Mouse (Mus musculus): Measurements from ENCODE around the gene Rab17.

Rab17 gene

DNA sequence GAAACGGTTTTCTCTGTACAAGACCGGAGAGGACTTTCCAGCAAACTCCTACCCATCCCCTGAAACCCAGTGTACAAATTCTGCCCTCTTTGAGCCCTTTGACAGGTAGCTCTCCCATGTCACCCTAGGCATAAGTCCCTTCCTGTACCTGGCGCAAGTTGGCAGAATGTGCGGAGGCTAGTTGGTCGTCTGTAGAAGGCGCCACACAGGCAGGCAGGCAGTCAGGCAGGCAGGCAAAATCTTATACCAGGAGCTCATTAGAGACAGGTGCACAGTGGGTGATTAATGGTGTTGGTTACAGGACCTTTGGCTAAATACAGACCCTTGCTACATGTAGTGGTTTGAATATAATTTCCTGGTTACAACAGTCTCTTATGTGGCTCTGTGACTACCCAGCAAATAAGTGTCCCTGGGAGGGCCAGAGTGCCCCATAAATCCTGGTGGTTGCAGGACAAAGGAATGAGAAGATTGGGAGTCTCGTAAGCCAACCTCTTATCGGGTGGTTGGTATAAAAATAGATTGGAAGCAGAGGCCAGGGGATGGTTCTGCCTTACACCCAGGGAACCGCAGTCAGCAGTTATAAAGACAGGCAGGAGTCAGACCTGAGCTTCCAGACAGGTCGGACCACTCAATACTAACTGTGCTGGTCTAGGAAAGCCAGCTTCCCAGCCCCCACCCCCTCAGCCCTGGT lies 30.6 kb upstream of the Rab17 start:
- peaks cover 63% of the 10 kb centered on the region for H3K27me3 ChIP-seq (ENCODE audit: insufficient read depth, low read length)
- H3K4me3 ChIP-seq (replicated peaks; ENCODE audit: low read length): no peak overlapping the region
- no peaks in the 10 kb centered on the region for H3K36me3 ChIP-seq (ENCODE audit: insufficient read depth, low read length)
- H3K4me1 ChIP-seq (replicated peaks; ENCODE audit: low read depth, low read length): peaks cover 5% of the 10 kb centered on the region; the same call in 1 of the 2 replicates
- peaks cover 27% of the 10 kb centered on the region for H3K9me3 ChIP-seq (ENCODE audit: low read length)
- TF ChIP-seq CTCF (conservative IDR thresholded peaks at IDR 0.05; ENCODE audit: low read length): no peak
- no peak for TF ChIP-seq NANOG (IDR thresholded peaks at IDR 0.05; ENCODE audit: borderline replicate concordance, low read length)
- no peak for TF ChIP-seq POU5F1 (IDR thresholded peaks at IDR 0.05; ENCODE audit: borderline replicate concordance, low read length)

DNA sequence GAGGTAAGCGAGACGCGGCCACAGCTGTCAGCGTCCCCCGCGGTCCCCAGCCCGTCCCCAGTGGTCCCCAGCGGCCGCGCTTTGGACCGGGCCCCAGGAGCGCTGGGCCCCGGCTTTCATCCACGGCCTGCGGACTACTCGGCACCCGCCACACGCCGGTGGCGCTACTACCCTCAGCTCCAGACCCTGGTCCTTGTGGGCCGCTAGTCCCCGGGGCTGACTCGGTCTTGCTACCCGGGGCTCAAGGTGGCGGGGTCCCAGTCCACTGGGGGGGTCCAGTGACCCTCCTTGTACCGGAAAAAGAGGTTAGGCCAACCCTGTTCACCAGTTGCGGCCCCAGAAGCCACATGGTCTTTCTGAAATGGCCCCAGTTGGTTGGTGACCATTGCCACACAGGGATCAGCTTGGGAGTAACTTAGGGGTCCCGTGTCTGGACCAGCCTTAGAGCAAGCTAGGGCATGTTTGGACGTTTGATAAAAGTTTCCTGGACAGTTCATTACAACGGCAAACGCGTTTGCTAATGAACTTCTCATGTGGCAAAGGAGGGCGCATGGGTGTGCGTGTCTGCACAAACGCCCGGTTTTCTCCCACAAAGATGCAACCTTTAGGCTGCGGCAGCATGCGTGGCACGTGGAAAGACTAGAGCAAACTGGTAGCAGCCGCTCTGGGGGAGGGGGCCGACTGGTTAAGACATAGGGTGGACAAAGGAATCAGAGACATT lies 29.6 kb upstream of the Rab17 start:
- Histone ChIP-seq H3K4me1 (replicated peaks; ENCODE audit: low read depth, low read length) (peaks cover 5% of the 10 kb centered on the region; the same call in 1 of the 2 replicates), H3K9me3 (ENCODE audit: low read length) (peaks cover 27% of the 10 kb centered on the region), H3K27me3 (ENCODE audit: insufficient read depth, low read length) (peaks cover 63% of the 10 kb centered on the region), H3K36me3 (ENCODE audit: insufficient read depth, low read length) (no peaks in the 10 kb centered on the region), H3K4me3 (replicated peaks; ENCODE audit: low read length) (peak overlapping the region; percentile 78)
- TF ChIP-seq CTCF (conservative IDR thresholded peaks at IDR 0.05; ENCODE audit: low read length) (no peak), POU5F1 (IDR thresholded peaks at IDR 0.05; ENCODE audit: borderline replicate concordance, low read length) (no peak), NANOG (IDR thresholded peaks at IDR 0.05; ENCODE audit: borderline replicate concordance, low read length) (no peak)

DNA sequence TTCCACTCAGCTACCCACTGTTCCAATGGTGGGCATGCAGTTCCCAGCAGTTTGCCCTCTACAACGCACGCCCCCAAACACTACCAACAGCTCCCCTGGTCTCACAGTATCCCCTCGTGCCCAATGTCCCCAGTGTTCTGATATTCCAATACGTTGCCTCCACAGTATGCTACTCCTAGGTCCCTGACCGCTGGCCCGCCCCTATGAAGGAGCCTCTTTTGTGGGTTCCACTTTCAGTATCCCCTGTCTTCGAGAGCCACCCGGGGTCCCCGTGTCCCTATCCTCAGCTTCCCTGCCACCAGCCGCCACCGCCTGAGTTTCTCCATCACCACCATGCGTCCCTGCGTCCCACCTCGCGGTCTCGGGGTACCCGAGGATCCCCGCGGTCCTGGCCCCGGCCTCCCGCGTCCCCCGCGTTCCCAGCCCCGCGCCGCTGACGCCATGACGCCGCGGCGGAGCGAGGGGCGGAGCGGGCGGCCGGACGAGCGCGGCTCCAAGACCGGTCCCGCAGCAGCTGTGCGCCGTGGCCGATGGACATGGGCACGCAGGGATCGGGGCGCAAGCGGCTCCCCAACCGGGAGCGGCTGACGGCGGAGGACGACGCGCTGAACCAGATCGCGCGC lies 28.9 kb upstream of the Rab17 start, which contains the start of gene Lrrfip1:
Gene Lrrfip1, plus strand, starts transcription at position 470 of the 623 bp plus-strand sequence.
- no peak for TF ChIP-seq CTCF (conservative IDR thresholded peaks at IDR 0.05; ENCODE audit: low read length)
- TF ChIP-seq POU5F1 (IDR thresholded peaks at IDR 0.05; ENCODE audit: borderline replicate concordance, low read length): no peak
- TF ChIP-seq NANOG (IDR thresholded peaks at IDR 0.05; ENCODE audit: borderline replicate concordance, low read length): no peak
- peaks cover 27% of the 10 kb centered on the region for H3K9me3 ChIP-seq (ENCODE audit: low read length)
- no peaks in the 10 kb centered on the region for H3K36me3 ChIP-seq (ENCODE audit: insufficient read depth, low read length)
- peak within 1 kb of the TSS; percentile 78 for H3K4me3 ChIP-seq (replicated peaks; ENCODE audit: low read length)
- peaks cover 5% of the 10 kb centered on the region; the same call in 1 of the 2 replicates for H3K4me1 ChIP-seq (replicated peaks; ENCODE audit: low read depth, low read length)
- H3K27me3 ChIP-seq (ENCODE audit: insufficient read depth, low read length): peaks cover 63% of the 10 kb centered on the region

DNA sequence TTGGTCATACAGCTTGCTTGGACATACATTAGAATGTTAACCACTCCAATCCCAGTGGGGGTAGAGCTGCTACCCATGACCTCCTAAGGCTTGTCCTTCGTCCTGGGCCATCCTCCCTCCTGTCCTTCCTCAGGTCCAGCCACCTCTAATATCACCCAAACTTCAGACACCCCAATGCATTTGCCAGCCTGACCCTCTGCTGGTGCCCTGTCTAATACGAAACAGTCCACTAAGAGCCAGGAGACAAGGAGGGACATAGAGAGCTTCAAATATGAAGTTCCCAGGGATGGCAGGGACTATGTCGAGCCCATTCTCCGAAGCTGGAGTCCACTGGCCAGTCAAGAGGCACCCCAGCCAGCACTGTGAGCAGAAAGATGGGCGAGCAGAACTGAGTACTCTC lies 28.2 kb upstream of the Rab17 start:
- no peaks in the 10 kb centered on the region for H3K36me3 ChIP-seq (ENCODE audit: insufficient read depth, low read length)
- peaks cover 27% of the 10 kb centered on the region for H3K9me3 ChIP-seq (ENCODE audit: low read length)
- H3K4me1 ChIP-seq (replicated peaks; ENCODE audit: low read depth, low read length): peaks cover 5% of the 10 kb centered on the region; the same call in 1 of the 2 replicates
- peaks cover 60% of the 10 kb centered on the region for H3K27me3 ChIP-seq (ENCODE audit: insufficient read depth, low read length)
- TF ChIP-seq POU5F1 (IDR thresholded peaks at IDR 0.05; ENCODE audit: borderline replicate concordance, low read length): no peak
- TF ChIP-seq NANOG (IDR thresholded peaks at IDR 0.05; ENCODE audit: borderline replicate concordance, low read length): no peak
- TF ChIP-seq CTCF (conservative IDR thresholded peaks at IDR 0.05; ENCODE audit: low read length): no peak
- H3K4me3 ChIP-seq (replicated peaks; ENCODE audit: low read length): no peak overlapping the region

DNA sequence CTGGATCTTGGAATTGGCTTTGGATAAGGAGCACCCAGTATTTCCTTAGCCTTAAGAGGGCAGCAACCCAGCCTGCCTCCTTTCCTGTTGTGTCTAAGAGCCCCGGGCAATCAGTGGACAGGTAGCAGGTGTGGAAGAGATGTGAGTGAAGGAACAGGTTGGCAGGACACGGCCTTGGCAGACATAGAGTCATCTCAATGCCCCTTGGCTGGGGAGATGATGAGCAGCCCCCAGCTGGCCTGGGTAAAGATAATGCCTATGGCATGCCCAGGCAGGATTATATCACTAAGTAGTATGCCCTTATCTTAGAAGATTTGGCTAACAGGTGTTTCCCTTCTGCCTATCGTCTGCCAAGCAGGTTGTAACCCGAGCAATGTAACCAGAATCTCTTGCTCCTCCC lies 27.7 kb upstream of the Rab17 start:
- Histone ChIP-seq H3K9me3 (ENCODE audit: low read length) (peaks cover 27% of the 10 kb centered on the region), H3K27me3 (ENCODE audit: insufficient read depth, low read length) (peaks cover 59% of the 10 kb centered on the region), H3K4me3 (replicated peaks; ENCODE audit: low read length) (no peak overlapping the region), H3K36me3 (ENCODE audit: insufficient read depth, low read length) (no peaks in the 10 kb centered on the region), H3K4me1 (replicated peaks; ENCODE audit: low read depth, low read length) (peaks cover 5% of the 10 kb centered on the region; the same call in 1 of the 2 replicates)
- TF ChIP-seq POU5F1 (IDR thresholded peaks at IDR 0.05; ENCODE audit: borderline replicate concordance, low read length): no peak

DNA sequence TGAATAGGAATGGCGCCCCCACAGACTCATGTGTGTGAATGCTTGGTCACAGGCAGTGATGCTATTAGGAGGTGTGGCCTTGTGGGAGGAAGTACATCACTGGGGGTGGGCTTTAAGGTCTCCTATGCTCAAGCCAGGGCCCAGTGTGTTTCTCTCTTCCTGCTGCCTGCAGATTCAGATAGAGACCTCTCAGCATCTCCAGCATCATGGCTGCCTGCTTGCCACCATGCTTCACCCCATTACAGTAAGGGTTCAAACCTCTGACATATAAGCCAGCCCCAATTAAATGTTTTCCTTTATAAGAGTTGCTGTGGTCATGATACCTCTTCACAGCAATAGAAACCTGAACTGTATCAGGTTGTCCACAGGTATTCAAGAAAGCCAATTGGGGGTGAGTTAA lies 26.5 kb upstream of the Rab17 start:
- Histone ChIP-seq H3K4me1 (replicated peaks; ENCODE audit: low read depth, low read length) (peaks cover 5% of the 10 kb centered on the region; the same call in 1 of the 2 replicates), H3K27me3 (ENCODE audit: insufficient read depth, low read length) (peaks cover 47% of the 10 kb centered on the region), H3K4me3 (replicated peaks; ENCODE audit: low read length) (no peak overlapping the region), H3K36me3 (ENCODE audit: insufficient read depth, low read length) (no peaks in the 10 kb centered on the region), H3K9me3 (ENCODE audit: low read length) (peaks cover 24% of the 10 kb centered on the region)
- no peak for TF ChIP-seq CTCF (conservative IDR thresholded peaks at IDR 0.05; ENCODE audit: low read length)

DNA sequence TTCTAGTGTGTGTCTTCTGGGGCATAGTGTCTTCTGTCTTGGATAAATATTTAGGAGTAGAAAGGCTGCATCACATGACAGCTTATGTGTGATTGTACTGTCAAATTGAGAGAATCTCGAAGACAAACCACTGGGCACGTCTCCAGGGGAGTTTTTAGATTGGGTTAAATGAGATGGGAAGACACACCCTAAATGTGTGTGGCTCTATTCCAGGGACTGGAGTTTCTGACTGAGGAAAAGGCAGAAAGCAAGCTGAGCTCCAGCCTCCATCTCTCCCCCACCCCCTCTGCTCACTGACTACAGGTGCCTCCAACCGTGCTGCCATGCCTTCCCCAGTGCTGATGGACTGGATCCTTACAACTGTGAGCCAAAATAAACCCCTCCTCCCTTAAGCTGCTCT lies 11.9 kb upstream of the Rab17 start:
- Histone ChIP-seq H3K4me3 (replicated peaks; ENCODE audit: low read length) (no peak overlapping the region), H3K4me1 (replicated peaks; ENCODE audit: low read depth, low read length) (no peaks in the 10 kb centered on the region), H3K9me3 (ENCODE audit: low read length) (peaks cover 5% of the 10 kb centered on the region; the same call in 1 of the 2 replicates), H3K36me3 (ENCODE audit: insufficient read depth, low read length) (no peaks in the 10 kb centered on the region), H3K27me3 (ENCODE audit: insufficient read depth, low read length) (no peaks in the 10 kb centered on the region)
- TF ChIP-seq CTCF (conservative IDR thresholded peaks at IDR 0.05; ENCODE audit: low read length) (no peak), POU5F1 (IDR thresholded peaks at IDR 0.05; ENCODE audit: borderline replicate concordance, low read length) (no peak), NANOG (IDR thresholded peaks at IDR 0.05; ENCODE audit: borderline replicate concordance, low read length) (no peak)

DNA sequence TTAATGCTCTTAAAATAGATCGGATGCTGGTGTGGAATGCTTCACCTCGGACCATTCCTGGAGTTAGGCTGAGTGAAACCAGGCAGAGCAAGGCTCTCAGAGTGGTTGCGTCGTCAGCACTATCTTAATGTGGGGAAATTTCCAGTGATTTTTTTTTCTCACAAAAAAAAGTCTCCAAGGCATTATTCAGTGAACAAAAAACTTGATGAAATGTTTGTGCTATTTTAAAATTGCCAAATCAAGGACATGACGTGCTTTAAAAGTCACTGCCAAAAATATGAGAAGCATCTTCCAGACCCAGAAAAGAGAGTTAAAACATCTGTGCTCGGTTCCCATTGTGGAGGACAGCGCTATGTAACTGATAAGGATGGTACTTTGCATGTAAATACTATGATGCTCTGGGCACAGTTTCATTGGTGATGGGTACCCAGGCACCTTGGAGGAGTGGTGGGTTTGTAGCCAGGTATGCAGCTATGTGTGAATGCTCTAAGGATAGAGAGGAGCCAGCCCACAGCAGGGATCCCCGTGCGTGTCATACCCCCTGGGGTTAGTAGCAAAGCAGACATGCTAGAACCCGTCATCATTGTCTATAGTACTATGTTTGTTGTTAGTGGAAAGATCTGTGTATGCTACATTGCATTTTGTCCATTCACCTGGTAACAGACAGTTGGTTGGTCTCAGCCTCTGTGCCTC lies 11.3 kb upstream of the Rab17 start:
- TF ChIP-seq CTCF (conservative IDR thresholded peaks at IDR 0.05; ENCODE audit: low read length) (no peak), POU5F1 (IDR thresholded peaks at IDR 0.05; ENCODE audit: borderline replicate concordance, low read length) (no peak), NANOG (IDR thresholded peaks at IDR 0.05; ENCODE audit: borderline replicate concordance, low read length) (no peak)
- H3K4me3 ChIP-seq (replicated peaks; ENCODE audit: low read length): no peak overlapping the region
- H3K4me1 ChIP-seq (replicated peaks; ENCODE audit: low read depth, low read length): no peaks in the 10 kb centered on the region
- peaks cover 2% of the 10 kb centered on the region; the same call in 1 of the 2 replicates for H3K27me3 ChIP-seq (ENCODE audit: insufficient read depth, low read length)
- H3K9me3 ChIP-seq (ENCODE audit: low read length): peaks cover 5% of the 10 kb centered on the region; the same call in 1 of the 2 replicates
- no peaks in the 10 kb centered on the region for H3K36me3 ChIP-seq (ENCODE audit: insufficient read depth, low read length)

Data from E14TG2a.4 (cell line).